Mouse (Mus musculus) CH12.LX (cell line): ENCODE results near the gene Rab29.
A peak's percentile ranks its signal among the peaks of the same experiment; 100 is the strongest.

Experiments used
- EP300 ChIP-seq: IDR thresholded peaks from 2 replicates; pipeline ENCODE4 v1.6.1; 2011; ENCODE audit warnings: low read length, improper control_type of control experiment
- POLR2A ChIP-seq: IDR thresholded peaks from 2 replicates; pipeline ENCODE4 v1.6.1; 2011; ENCODE audit warnings: low read depth, mild to moderate bottlenecking, improper control_type of control experiment, low read length
- SMC3 ChIP-seq: IDR thresholded peaks from 2 replicates; pipeline ENCODE4 v1.6.1; 2011; ENCODE audit warnings: low read depth, low read length, improper control_type of control experiment
- USF1 ChIP-seq: IDR thresholded peaks from 2 replicates; pipeline ENCODE4 v1.6.1; 2014; ENCODE audit warnings: low read depth, mild to moderate bottlenecking, inconsistent platforms, low read length, improper control_type of control experiment

GRCm38 (mm10) chr1:131820887-131821328 lies 46.1 kb upstream of the Rab29 start:
- no peak for TF ChIP-seq USF1
- TF ChIP-seq EP300, result peak; percentile 58
- TF ChIP-seq POLR2A, result no peak
- TF ChIP-seq SMC3, result no peak
